Mouse (Mus musculus): ENCODE measurements around the gene Reep3.

The Reep3 gene

GRCm38 (mm10) chr10:66974417-66974816 is 122.3 kb downstream of the Reep3 start:
- no peak for DNase-seq (ENCODE audit: low read depth, low spot score)

GRCm38 (mm10) chr10:66973866-66974265 is 122.9 kb downstream of the Reep3 start:
- DNase-seq (ENCODE audit: low read depth, low spot score): no peak

- no peak for DNase-seq (ENCODE audit: low read depth, low spot score)
Observed at GRCm38 (mm10) chr10:66973274-66973673, 123.5 kb downstream of the Reep3 start.

GRCm38 (mm10) chr10:66970336-66971115 is 126.2 kb downstream of the Reep3 start:
- DNase-seq (ENCODE audit: low read depth, low spot score): no peak

- DNase-seq (ENCODE audit: low read depth, low spot score): no peak
Observed at GRCm38 (mm10) chr10:66969581-66969980, 127.2 kb downstream of the Reep3 start.

- DNase-seq (ENCODE audit: low read depth, low spot score): no peak
Observed at GRCm38 (mm10) chr10:66969081-66969480, 127.7 kb downstream of the Reep3 start.

GRCm38 (mm10) chr10:66968541-66968940 is 128.2 kb downstream of the Reep3 start:
- peak; percentile 41 for DNase-seq (ENCODE audit: low read depth, low spot score)

- no peak for DNase-seq (ENCODE audit: low read depth, low spot score)
Observed at GRCm38 (mm10) chr10:66966391-66967109, 130.2 kb downstream of the Reep3 start.

GRCm38 (mm10) chr10:66960136-66960535 is 136.6 kb downstream of the Reep3 start:
- no peak for DNase-seq (ENCODE audit: low read depth, low spot score)

All from mesoderm, embryonic 11.5 days (tissue).